Mouse (Mus musculus) stomach, postnatal 0 days (tissue): ENCODE results near the gene Ndufa4l2. TPM values are rescaled to one million over a fixed set of nuclear protein-coding genes. Genes with fewer than 3 reads are reported as not detected.

Experiments used
- ATAC-seq: fragments of 200-750 bp; cut with Nextera tagmentation; 2 replicates; pipeline ENCODE4 v1.8.0; 2017; ENCODE audit not compliant: low FRiP score, low TSS enrichment
- DNase-seq: peaks from one replicate; pipeline ENCODE4 v3.0.0-alpha.2; 2016; ENCODE audit warnings: low spot score
- H3K27ac ChIP-seq: fragments of 300-500 bp; sonication (generic); replicated peaks from 2 replicates; pipeline ENCODE4 v1.5.1; 2014; ENCODE audit warnings: mild to moderate bottlenecking, control low read depth
- H3K27me3 ChIP-seq: fragments of 300-500 bp; sonication (generic); 2 replicates; pipeline ENCODE4 v1.6.1; 2014; ENCODE audit warnings: low read length; ENCODE audit not compliant: control insufficient read depth, insufficient read depth
- H3K36me3 ChIP-seq: fragments of 300-500 bp; sonication (generic); 2 replicates; pipeline ENCODE4 v1.6.1; 2014; ENCODE audit warnings: low read length, mixed read lengths; ENCODE audit not compliant: control insufficient read depth, insufficient read depth
- H3K4me1 ChIP-seq: fragments of 300-500 bp; sonication (generic); replicated peaks from 2 replicates; pipeline ENCODE4 v1.6.1; 2014; ENCODE audit warnings: antibody characterized with exemption; ENCODE audit not compliant: control insufficient read depth, insufficient read depth
- H3K4me2 ChIP-seq: fragments of 300-500 bp; sonication (generic); replicated peaks from 2 replicates; pipeline ENCODE4 v1.6.1; 2014; ENCODE audit warnings: low read depth, mild to moderate bottlenecking, control low read depth, moderate library complexity
- H3K4me3 ChIP-seq: fragments of 300-500 bp; sonication (generic); 2 replicates; pipeline ENCODE4 v1.5.1; 2014; ENCODE audit warnings: low read depth, low read length, control low read depth
- H3K9ac ChIP-seq: fragments of 300-500 bp; sonication (generic); 2 replicates; pipeline ENCODE4 v1.6.1; 2014; ENCODE audit warnings: mild to moderate bottlenecking, low read length, control low read depth, mixed read lengths
- H3K9me3 ChIP-seq: fragments of 300-500 bp; sonication (generic); 2 replicates; pipeline ENCODE4 v1.6.1; 2016; ENCODE audit warnings: low read length; ENCODE audit not compliant: control insufficient read depth
- CTCF ChIP-seq: IDR thresholded peaks from 2 replicates; pipeline ENCODE4 v1.5.1; 2016; ENCODE audit warnings: antibody characterized with exemption, low read depth, mild to moderate bottlenecking, moderate library complexity
- EP300 ChIP-seq: optimal IDR thresholded peaks from 2 replicates; pipeline ENCODE3; 2016; ENCODE audit warnings: antibody characterized with exemption
- WGBS: fragments of 180-500 bp; shearing (Covaris S2); extraction: QIAGEN DNeasy Blood & Tissue Kit; methylation state at CpG from one replicate; pipeline ENCODE4 v1.1.7; 2014; 5-methylcytosine and 5-hydroxymethylcytosine counted together
- polyA plus RNA-seq: library from polyadenylated mRNA; unstranded; fragments of >200 nt; fragmentation: Nextera tagmentation; extraction: Ambion mirVana; gene quantifications from 2 replicates; pipeline ENCODE4 v1.2.1, GENCODE M21; 2015

Gene Ndufa4l2
- polyA plus RNA-seq, 1 experiment from 2014 or later: 72.8 TPM

GRCm38 (mm10) chr10:127536586-127537314 is 22.0 kb downstream of the Ndufa4l2 start:
- Histone ChIP-seq H3K27ac (no peak overlapping the region), H3K9me3 (no peaks in the 10 kb centered on the region), H3K27me3 (peaks cover 19% of the 10 kb centered on the region; the same call in 1 of the 2 replicates), H3K4me3 (no peak overlapping the region), H3K4me2 (no peak overlapping the region), H3K36me3 (peaks cover 15% of the 10 kb centered on the region), H3K4me1 (no peaks in the 10 kb centered on the region; the same call in 1 of the 2 replicates), H3K9ac (no peak overlapping the region)
- 18% methylated on average over 8 of the region's 8 CpGs for whole genome bisulfite sequencing
- TF ChIP-seq CTCF (peak; percentile 70), EP300 (no peak)
- no peak for ATAC-seq
- DNase-seq: no peak

- Histone ChIP-seq H3K4me1 (no peaks in the 10 kb centered on the region; the same call in 1 of the 2 replicates), H3K4me3 (no peak overlapping the region), H3K4me2 (no peak overlapping the region), H3K9me3 (no peaks in the 10 kb centered on the region), H3K27ac (no peak overlapping the region), H3K36me3 (peaks cover 24% of the 10 kb centered on the region), H3K9ac (no peak overlapping the region), H3K27me3 (peaks cover 16% of the 10 kb centered on the region; the same call in 1 of the 2 replicates)
- WGBS: 26% methylated on average over 7 of the region's 7 CpGs
- ATAC-seq (peak; percentile 43; the same call in 1 of the 2 replicates), DNase-seq (peak; percentile 77)
- TF ChIP-seq CTCF (peak; percentile 95), EP300 (no peak)
Observed at GRCm38 (mm10) chr10:127537854-127538583, 23.3 kb downstream of the Ndufa4l2 start.

- DNase-seq (no peak), ATAC-seq (no peak)
- H3K4me3 ChIP-seq: no peak overlapping the region
- H3K9me3 ChIP-seq: no peaks in the 10 kb centered on the region
- H3K27ac ChIP-seq: no peak overlapping the region
- no peaks in the 10 kb centered on the region for H3K4me1 ChIP-seq
- no peak for TF ChIP-seq CTCF
- TF ChIP-seq EP300: no peak
- no peak overlapping the region for H3K9ac ChIP-seq
- 92% methylated on average over 8 of the region's 8 CpGs for WGBS
- no peak overlapping the region for H3K4me2 ChIP-seq
- H3K27me3 ChIP-seq: peaks cover under 1% of the 10 kb centered on the region; the same call in 1 of the 2 replicates
- H3K36me3 ChIP-seq: peaks cover 37% of the 10 kb centered on the region
Observed at GRCm38 (mm10) chr10:127541510-127541909, 26.7 kb downstream of the Ndufa4l2 start.

GRCm38 (mm10) chr10:127542084-127542483 is 27.3 kb downstream of the Ndufa4l2 start:
- Histone ChIP-seq H3K9ac (no peak overlapping the region), H3K9me3 (no peaks in the 10 kb centered on the region), H3K4me3 (no peak overlapping the region), H3K4me2 (no peak overlapping the region), H3K27ac (no peak overlapping the region), H3K27me3 (no peaks in the 10 kb centered on the region), H3K36me3 (peaks cover 41% of the 10 kb centered on the region), H3K4me1 (no peaks in the 10 kb centered on the region)
- ATAC-seq (no peak), DNase-seq (no peak)
- 87% methylated on average over 13 of the region's 13 CpGs for WGBS
- TF ChIP-seq EP300 (no peak), CTCF (no peak)

- WGBS: 63% methylated on average over 6 of the region's 6 CpGs
- no peak for ATAC-seq
Observed at GRCm38 (mm10) chr10:127542720-127543119, 28.0 kb downstream of the Ndufa4l2 start.

More at GRCm38 (mm10) chr10:127542720-127543119, 28.0 kb downstream of the Ndufa4l2 start:
- Histone ChIP-seq H3K4me2 (no peak overlapping the region), H3K27me3 (no peaks in the 10 kb centered on the region), H3K9me3 (no peaks in the 10 kb centered on the region), H3K36me3 (peaks cover 47% of the 10 kb centered on the region), H3K27ac (no peak overlapping the region), H3K4me3 (no peak overlapping the region), H3K4me1 (no peaks in the 10 kb centered on the region), H3K9ac (no peak overlapping the region)
- TF ChIP-seq CTCF (no peak), EP300 (no peak)
- DNase-seq: no peak
